Mouse (Mus musculus): ENCODE measurements around the gene Pdzd2. TPM values are rescaled to one million over a fixed set of nuclear protein-coding genes. Genes with fewer than 3 reads are reported as not detected.

The Pdzd2 gene
- total RNA-seq, 2 experiments from 2014 or later, result 39.4 to 46.7 TPM

GRCm38 (mm10) chr15:12490969-12491368 lies 248.8 kb downstream of the Pdzd2 start:
- peak; percentile 40 to 47 for DNase-seq (ENCODE audit: low spot score in 2 of 2)

GRCm38 (mm10) chr15:12490527-12490926 lies 249.2 kb downstream of the Pdzd2 start:
- DNase-seq (ENCODE audit: low spot score in 2 of 2), result no peak

- no peak for DNase-seq (ENCODE audit: low spot score in 2 of 2)
Observed at GRCm38 (mm10) chr15:12488316-12488715, 251.4 kb downstream of the Pdzd2 start.

- no peak for DNase-seq (ENCODE audit: low spot score in 2 of 2)
Observed at GRCm38 (mm10) chr15:12481261-12481660, 258.5 kb downstream of the Pdzd2 start.

- DNase-seq (ENCODE audit: low spot score in 2 of 2), result no peak
Observed at GRCm38 (mm10) chr15:12480369-12480768, 259.4 kb downstream of the Pdzd2 start.

GRCm38 (mm10) chr15:12479326-12479725 lies 260.4 kb downstream of the Pdzd2 start:
- no peak for DNase-seq (ENCODE audit: low spot score in 2 of 2)

GRCm38 (mm10) chr15:12473596-12473995 lies 266.1 kb downstream of the Pdzd2 start:
- no peak for DNase-seq (ENCODE audit: low spot score in 2 of 2)

GRCm38 (mm10) chr15:12472646-12473045 lies 267.1 kb downstream of the Pdzd2 start:
- no peak for DNase-seq (ENCODE audit: low spot score in 2 of 2)

- no peak for DNase-seq (ENCODE audit: low spot score in 2 of 2)
Observed at GRCm38 (mm10) chr15:12470900-12471838, 268.6 kb downstream of the Pdzd2 start.

GRCm38 (mm10) chr15:12468625-12469024 lies 271.1 kb downstream of the Pdzd2 start:
- no peak for DNase-seq (ENCODE audit: low spot score in 2 of 2)

GRCm38 (mm10) chr15:12465748-12466147 lies 274.0 kb downstream of the Pdzd2 start:
- DNase-seq (ENCODE audit: low spot score in 2 of 2), result no peak

GRCm38 (mm10) chr15:12456808-12457207 lies 282.9 kb downstream of the Pdzd2 start:
- DNase-seq (ENCODE audit: low spot score in 2 of 2), result no peak

- DNase-seq (ENCODE audit: low spot score in 2 of 2), result no peak
Observed at GRCm38 (mm10) chr15:12453343-12453742, 286.4 kb downstream of the Pdzd2 start.

GRCm38 (mm10) chr15:12452141-12452995 lies 287.4 kb downstream of the Pdzd2 start:
- DNase-seq (ENCODE audit: low spot score in 2 of 2), result no peak

GRCm38 (mm10) chr15:12451448-12451847 lies 288.3 kb downstream of the Pdzd2 start:
- no peak for DNase-seq (ENCODE audit: low spot score in 2 of 2)

- no peak for DNase-seq (ENCODE audit: low spot score in 2 of 2)
Observed at GRCm38 (mm10) chr15:12450790-12451189, 288.9 kb downstream of the Pdzd2 start.

GRCm38 (mm10) chr15:12449321-12449720 lies 290.4 kb downstream of the Pdzd2 start:
- DNase-seq (ENCODE audit: low spot score in 2 of 2), result no peak

- DNase-seq (ENCODE audit: low spot score in 2 of 2), result peak; percentile 59 to 66
Observed at GRCm38 (mm10) chr15:12447021-12447434, 292.7 kb downstream of the Pdzd2 start.

- DNase-seq (ENCODE audit: low spot score in 2 of 2), result no peak
Observed at GRCm38 (mm10) chr15:12444551-12444950, 295.2 kb downstream of the Pdzd2 start.

- no peak for DNase-seq (ENCODE audit: low spot score in 2 of 2)
Observed at GRCm38 (mm10) chr15:12439351-12439751, 300.4 kb downstream of the Pdzd2 start.

- no peak for DNase-seq (ENCODE audit: low spot score in 2 of 2)
Observed at GRCm38 (mm10) chr15:12438691-12439090, 301.0 kb downstream of the Pdzd2 start.

GRCm38 (mm10) chr15:12438081-12438480 lies 301.6 kb downstream of the Pdzd2 start:
- no peak for DNase-seq (ENCODE audit: low spot score in 2 of 2)
